Mouse (Mus musculus) CD4-positive, CD25-positive, alpha-beta regulatory T cell, adult 2 months (primary cell): ENCODE results near the gene Cnpy1.

ENCODE experiments used
- DNase-seq: peaks from one replicate; pipeline ENCODE4 v3.0.0-alpha.2; 2012; ENCODE audit warnings: low read depth, low spot score

The Cnpy1 gene

DNA sequence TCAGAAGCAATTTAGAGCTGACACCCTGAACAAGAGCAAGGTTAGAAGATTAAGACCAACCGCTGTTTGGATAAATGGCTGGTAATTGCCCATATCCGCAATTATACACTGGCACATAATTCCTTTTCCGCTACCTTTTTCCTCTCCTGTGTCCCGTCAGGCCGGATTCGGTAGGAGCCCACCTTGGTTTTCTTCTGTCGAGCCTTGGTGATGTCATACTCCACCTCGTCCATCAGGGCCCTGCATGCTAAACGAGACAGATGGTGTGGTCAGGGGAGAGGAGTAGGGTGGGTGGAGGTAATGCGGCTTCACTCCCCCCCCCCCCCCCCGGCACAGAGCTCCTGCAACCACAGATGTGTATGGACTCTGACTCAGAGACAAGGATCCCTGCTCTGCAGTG lies at the start of gene Cnpy1:
Gene Cnpy1 (minus strand): TSS at position 233 of the 400 bp plus-strand sequence.
- no peak for DNase-seq

DNA sequence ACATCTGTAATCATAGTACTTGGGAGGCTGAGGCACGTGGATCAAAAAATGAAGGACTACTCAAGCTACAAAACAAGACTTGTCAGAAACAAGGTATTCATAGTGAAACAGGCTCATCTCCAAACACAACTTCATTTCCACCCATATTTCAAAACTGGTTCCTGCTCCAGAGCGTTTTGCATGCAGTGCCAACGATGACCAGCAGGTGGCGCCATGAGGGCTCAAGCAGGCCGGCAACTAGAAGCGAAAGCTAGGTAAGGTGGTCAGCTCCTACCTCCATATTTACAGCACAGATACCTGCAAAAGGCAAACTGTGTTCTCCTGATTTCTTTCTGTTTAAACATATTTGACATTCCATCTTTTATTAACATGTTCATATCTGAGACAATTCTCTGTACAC lies 48.4 kb upstream of the Cnpy1 start:
- DNase-seq: peak; percentile 90

DNA sequence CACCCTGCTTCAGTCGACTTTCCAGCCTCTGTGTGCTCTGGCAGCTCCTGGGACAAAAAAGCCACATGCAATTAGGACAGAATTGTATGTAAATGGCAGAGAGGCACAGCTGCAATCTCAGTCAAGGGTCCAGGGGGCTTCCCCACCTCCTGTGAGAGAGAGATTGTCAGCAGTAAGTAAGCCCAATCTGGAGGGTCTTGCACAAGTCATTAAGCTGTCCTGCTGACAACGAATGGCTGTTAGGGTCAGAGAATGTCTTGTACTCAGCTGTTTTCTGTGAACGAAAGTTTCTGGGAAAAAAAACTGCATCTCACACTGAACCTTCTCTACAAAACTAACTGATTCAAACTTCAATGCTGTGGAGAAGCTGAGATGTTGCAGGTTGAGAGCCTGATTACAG lies 46.7 kb upstream of the Cnpy1 start:
- no peak for DNase-seq

DNA sequence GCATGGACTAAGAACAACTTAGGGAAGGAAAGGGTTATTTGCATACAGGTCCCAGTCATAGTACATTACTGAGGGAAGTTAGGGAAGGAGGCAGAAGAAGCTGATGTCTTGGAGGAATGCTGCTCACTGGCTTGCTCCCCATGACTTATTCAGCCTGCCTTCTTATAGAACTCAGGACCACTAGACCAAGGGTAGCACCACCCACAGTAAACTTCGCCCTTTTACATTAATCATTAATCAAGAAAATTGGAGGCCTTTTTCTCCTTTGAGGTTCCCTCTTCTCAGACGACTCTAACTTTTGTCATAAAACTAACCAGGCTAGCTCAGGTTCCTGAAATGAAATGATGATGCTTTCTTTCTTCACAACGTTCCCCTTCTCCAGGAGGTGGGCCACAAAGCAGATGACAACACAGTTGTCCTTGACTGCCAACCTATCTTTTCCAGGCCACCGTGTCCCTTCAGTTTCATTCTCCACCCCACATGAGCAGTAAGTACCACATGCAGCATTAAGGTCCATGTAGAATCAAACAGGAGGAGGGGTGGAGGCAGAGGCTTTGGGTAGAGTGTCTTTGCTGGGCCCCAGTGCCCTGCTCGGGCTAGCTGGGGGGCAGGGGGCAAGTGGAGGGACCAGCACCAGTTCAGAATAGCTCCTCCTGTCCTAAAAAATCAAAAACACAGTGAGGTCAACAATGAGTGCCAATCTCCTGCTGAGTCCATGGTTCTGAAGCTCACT lies 45.7 kb upstream of the Cnpy1 start:
- DNase-seq: no peak

DNA sequence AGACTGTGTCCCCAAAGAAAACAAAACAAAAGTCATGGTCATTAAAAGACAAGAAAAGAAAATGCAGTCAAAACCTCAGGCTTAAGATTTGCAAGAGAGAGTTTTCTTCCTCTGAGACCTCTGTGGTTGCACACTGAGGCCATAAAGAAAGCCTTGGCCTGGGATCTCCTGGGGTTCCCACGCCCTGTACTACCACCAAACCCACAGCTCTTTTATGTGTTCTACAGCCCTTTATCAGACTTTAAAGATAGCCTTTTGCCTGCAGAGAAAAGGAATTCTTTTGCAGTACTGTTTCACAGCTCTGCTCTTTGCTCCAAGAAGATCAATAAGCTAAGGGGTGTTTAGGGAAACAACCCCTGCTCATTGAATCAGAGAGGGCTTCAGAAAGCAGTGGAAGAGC lies 45.0 kb upstream of the Cnpy1 start:
- no peak for DNase-seq

DNA sequence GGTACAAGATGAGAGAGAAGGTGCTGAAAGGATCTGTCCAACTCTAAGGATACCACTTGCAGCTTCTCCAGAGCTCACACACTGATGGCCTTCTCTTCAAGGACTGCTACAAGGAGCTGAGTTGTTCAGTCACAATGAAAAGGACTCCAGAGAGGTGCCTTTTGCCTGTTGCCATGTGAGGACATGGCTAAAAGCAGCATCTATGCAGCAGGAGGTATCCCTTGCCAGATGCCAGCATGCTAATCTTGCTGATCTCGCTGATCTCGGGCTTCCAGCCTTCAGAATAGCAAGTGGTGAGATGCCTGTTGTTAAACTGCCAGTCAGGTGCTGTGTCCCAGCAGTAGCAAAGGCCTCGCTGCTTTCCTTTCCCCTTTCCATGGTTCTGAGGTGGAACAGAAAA lies 43.5 kb upstream of the Cnpy1 start:
- no peak for DNase-seq

DNA sequence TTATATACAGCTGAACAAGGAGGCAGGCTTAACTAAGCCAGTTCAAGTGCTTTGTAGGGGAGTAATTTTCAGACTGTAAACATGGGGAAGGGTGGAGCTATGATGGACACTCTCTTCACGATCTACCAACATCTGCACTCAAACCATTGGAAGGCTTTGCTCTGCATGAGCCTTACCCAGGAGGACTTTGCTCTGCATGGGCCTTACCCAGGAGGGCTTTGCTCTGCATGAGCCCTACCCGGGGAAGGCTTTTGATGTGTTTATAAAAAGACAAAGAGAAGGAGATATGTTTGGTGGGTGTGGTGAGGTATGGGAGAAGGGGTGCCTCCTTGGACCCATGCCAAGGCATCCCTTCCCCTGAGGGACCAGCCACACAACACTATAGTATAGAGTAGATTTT lies 31.7 kb upstream of the Cnpy1 start:
- no peak for DNase-seq

DNA sequence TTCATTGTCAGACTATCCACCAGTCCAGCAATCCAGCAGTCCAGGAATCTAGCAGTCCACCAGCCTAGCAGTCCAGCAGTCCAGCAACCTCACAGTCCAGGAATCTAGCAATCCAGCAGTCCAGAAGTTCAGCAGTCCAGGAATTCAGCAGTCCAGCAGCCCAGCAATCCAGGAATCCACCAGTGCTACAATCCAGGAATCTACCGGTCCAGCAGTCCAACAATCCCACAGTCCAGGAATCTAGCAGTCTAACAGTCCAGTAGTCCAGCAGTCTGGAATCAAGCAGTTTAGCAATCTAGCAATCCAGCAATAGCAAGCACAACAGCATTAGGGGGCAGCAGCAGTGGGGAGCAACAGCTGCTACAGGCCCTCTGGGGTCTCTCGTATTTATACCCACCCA lies 27.2 kb upstream of the Cnpy1 start:
- DNase-seq: no peak

DNA sequence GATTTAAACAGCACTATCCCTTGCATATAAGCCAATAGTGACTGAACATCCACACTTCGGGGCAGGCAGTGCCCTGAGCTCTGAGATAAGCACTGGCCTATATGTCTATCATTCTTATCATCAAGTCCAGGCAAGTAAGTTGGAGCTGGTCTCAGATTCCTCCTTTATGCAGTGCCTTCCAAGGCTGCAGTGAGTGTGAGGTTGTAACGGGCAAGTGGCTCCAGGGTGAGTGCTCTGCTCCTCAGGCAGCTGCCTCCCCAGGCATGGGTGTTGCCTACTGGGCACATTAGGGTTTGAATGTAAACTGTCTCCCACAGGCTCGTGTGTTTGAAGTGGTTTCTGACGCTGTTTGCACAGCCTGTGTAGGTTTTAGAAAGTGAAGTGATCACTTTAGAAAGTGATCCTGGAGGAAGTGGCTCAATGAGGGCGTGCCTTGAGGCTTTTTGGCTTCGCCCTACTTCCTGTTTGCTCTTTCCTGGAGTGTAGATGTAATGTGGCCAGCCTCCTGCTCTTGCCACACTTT lies 23.9 kb upstream of the Cnpy1 start:
- DNase-seq: peak; percentile 62

DNA sequence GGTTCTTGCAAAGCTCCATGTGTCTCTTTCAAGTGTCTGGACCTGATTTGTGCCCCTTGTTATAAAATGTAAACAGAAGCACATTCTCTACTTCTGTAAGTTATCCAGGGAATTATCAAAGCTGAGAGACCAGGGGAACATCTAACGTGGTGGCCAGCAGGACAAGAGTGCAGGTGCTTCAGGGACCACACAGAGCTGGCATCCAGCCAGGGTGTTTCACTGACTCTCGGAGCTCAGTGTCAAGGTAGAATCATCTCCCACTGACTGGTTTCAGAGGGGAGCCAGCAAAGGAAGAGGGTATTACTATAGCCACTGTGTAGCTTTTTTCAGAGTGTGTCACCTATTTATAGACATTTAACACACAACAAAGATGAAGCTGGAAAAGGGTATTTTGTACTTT lies 22.0 kb upstream of the Cnpy1 start:
- DNase-seq: no peak

DNA sequence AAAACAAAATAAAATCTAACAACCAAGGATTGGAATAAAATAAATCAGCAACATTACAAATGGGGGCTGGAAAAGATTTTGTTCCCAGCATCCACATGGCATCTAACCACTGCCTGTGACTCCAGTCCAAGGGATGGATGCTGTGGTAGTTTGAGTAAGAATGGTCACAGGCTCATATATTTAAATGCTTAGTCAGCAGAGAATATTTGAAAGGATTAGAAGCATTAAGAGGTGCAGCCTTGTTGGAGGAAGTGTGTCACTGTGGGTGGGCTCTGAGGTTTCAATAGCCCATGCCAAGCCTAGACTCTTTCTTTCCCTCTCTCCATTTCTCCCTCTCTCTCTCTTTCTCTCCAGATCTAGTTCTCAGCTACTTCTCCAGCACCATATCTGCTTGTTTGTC lies 20.0 kb upstream of the Cnpy1 start:
- no peak for DNase-seq

DNA sequence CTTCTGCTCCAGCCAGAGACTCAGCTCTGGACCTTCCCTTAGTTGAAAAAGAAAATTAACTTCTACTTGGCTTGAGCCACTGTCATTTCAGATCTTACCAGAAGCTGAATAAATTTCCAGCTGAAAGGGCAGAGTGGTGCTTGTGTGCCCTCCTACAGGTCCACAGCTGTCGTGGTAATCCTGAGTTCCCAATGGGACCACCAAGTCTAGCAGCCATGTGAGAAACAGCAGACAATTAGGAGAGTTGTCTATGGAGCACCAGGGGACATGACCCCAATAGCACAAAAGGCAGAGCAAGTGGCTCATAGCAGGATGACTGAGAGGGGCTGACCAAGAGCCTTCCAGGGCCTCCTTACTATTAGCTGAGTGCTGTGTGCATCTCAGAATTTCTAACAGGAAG lies 18.2 kb upstream of the Cnpy1 start:
- no peak for DNase-seq

DNA sequence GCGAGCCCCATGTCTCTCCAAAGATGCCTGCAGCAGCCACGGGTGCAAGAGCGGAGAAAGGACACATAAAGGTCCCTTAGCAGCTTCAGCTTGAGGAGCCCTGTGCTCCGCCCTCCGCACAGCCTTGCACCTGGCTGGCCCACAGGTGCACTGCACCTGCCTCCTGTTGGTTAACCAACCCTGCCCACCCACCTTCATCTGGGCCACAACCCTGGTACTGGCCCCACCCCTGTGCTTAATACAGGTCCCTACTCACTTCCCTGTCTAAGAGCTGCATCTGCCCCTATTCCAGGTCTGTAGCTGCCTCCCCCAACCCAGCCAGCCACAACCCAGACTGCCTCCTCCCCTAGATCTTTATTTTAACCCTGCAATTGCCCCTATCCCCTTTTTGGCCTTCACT lies 16.5 kb upstream of the Cnpy1 start:
- DNase-seq: no peak

DNA sequence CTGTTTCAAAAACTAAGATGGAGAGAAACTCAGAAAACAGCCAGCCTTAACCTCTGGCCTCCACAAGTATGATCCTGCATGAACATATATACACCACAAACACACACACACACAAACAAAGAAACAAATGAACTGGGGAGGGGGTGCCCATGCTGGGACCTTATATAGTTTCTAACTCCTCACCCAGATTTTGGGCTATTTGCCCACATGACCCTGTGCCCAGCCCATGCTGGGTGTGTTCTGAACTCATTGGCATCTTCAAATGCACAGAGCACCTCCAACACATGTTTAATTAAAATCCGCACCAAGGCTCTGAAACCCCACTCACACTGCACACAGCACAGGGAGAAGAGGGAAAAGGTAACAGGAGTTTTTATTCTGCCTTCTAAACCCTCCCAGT lies 14.3 kb upstream of the Cnpy1 start:
- no peak for DNase-seq

DNA sequence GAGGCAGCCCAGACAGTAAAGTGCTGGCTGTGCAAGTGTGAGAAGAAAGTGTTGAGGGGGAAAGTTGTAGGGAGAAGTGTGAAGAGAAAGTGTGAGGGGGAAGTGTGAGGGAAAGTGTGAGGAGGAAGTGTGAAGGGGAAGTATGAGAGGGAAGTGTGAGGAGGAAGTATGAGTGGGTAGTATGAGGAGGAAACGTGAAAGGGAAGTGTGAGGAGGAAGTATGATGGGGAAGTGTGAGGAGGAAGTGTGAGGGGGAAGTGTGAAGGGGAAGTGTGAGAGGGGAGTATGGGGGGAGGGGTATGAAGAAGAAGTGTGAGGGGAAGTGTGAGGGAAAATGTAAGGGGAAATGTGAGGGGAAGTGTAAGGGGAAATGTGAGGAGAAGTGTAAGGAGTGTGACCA lies 13.8 kb upstream of the Cnpy1 start:
- no peak for DNase-seq

DNA sequence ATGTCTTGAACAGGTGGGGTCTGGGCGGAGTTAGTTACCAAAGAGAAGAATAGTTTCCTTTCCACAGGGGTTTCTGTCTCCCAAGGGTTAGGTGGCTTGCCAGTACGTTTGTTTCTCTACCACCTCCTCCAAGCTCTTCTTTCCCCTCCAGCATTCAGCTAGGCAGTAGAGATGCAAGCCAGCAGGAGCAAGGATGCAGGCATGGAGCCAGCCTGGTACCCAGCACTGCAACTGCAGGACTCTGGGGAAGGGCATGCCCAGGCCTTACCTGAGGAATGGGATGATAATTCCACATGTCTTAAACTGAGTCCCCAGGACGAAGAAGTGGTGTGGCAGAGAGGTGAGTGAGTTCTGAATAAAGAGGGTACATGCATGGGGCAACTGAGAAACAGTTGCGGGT lies 12.2 kb upstream of the Cnpy1 start:
- DNase-seq: no peak

DNA sequence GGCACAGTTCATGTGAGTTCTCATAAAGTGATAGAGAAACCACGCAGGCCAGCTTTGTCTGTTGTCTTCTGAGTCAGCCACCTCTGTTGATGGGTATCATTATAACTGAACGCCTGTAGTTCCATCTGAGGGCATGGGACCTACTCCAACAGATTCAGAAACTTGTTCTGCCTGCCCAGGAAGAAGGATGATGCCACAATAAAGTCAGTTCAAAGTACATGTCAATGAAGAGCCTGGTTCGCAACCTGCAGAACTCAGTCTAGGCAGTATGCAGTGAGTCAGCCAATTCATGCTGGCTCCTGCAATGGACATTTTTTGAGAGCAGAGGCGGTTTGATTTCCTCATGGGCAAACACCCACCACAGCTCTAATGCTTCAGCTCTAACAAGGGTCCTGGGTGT lies 7.4 kb upstream of the Cnpy1 start:
- no peak for DNase-seq

DNA sequence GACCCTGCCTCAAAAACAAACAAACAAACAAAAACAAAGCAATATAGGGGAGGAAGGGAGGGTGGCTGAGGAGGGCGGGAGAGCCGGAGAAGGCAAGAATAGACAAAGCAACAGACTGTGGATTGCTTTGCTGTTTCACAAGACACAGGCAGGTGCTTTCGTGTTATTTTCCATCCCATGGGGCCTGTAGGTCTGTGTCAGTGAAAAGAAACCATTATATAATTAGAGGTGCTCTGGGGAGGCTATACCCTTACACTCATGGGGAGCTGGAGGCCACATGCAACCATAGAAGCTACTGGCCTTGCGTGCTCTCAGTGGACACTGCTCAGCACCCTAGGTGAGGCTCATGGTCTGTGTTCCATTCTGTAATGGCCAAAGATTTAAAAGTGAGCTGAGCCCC lies 6.7 kb upstream of the Cnpy1 start:
- DNase-seq: no peak

DNA sequence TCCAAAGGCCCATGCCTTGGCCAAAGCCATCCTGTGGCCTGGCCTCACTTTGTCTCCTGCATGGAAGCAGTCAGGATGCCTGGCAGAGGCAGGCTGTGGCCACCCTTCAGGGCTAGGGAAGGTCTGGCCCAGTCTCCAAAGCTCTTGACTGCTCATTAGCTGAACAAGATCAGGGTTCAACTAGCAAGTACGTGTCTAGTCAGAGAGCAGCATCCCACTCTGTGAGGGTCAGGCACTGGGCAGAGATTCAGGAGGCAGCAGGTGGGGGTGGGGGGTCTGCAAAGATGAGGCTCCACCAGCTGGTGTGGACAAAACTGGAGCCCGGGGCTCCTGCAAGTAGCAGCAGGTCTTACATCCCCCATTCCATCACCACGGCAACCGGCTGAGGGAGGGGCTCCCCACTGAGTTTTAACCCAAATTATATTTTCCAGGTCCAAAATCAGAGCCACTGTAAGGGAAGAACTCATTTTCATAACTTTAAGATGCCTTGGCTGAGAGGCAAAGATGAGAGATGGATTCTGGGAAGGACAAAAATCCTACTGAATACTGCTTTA lies 5.7 kb upstream of the Cnpy1 start:
- DNase-seq: no peak

DNA sequence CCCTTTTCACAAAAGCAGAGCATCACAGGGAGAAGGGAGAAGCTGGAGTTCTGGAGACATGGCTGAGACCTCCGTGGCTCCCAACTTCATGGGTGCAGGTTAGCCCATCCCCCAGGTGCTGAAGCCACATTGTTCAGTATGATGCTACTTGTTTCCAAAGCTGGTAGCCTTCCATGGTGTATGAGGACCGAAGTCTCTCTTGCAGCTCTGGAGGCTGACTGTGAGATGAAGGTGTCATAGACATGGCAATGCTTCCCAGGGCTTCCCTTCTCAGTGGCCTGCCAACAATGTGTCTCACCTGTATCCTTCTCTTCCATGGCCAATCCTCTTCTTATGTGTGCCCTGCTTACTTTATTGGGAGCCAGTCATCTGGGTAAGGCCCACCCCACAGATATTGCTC lies 4.9 kb upstream of the Cnpy1 start:
- no peak for DNase-seq

DNA sequence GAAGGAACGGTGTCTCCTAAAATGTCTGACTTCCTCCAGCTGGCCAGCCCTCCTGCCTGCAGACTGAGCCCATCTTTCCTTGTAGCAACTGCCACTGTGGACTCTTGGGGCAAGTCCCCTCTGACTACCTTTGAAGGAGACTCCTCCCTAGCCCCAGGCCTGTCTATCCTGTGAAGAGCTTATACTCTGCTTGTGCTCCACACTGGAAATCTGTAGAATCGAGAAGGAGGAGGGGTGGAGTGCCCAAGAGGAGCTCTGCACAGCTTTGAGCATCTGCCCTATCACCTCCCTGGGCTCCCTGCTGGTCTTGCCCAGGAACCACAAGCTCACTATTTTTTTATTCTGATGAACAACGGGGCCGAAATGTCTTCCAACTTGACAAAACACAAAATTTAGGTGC lies 485 bp downstream of the Cnpy1 start:
- DNase-seq: no peak

DNA sequence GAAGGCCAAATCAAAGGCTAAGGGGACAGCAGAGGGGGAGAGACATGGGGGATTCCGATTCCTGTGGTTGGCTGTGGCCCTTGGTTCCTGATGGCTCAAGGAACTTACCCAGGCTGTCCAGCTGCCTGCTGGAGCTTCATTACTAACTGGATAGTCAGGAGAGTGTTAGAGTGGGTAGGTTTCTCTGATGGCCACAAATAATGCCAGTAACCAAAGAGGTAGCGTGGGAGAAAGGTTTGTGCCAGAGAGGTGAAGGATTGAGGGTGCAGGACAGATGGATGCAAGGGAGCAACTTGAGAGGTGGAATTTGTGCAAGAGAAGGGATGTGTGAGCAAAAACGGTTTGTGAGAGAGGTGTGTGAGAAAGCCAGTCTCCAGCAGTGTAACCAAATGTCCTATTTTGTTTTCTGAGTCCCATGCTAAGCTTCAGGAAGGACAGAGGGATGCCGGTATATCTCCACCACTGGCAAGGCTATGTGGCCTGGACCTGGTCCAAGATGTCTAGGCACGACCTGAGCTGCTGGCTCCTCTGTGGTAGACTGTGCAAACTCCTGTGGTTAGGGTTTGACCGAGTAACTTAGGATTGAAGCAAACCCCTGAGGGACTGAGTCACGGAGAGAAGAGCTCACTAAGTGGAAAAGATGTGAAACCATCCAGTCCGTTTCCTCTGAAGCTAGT lies 2.0 kb downstream of the Cnpy1 start:
- no peak for DNase-seq

DNA sequence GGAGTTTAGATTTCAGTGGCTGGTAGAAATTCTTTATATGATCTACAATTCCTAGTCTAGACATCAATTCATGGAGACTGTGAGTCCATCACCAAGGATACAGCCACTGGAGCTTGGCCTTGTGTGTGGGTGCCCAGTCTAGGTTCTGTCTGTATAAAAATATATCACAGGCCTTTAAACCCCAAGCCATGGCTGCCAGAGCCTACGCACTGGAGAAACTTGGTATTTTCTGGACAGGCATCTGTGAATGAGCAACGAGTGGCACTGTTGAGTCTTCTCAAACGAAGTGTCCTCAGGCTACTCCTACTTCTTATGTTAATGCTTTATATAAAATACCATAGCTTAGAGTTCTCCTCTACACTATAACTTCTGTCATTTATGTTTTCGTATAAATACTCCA lies 4.2 kb downstream of the Cnpy1 start:
- no peak for DNase-seq
